Mouse (Mus musculus) monocyte, adult 2 months (primary cell): ENCODE measurements at regions not wholly inside any gene's neighbourhood (a gene's known extent, or its start where the extent isn't known, plus 50 kb on each side); places are given as distances from the start of the nearest gene placed in this dataset.

Source experiments
- DNase-seq, 2 experiments: peaks; one replicate each; pipeline ENCODE4 v3.0.0; 2022; ENCODE audit warnings: low spot score in 2 of 2, low read depth in 1 of 2

DNA sequence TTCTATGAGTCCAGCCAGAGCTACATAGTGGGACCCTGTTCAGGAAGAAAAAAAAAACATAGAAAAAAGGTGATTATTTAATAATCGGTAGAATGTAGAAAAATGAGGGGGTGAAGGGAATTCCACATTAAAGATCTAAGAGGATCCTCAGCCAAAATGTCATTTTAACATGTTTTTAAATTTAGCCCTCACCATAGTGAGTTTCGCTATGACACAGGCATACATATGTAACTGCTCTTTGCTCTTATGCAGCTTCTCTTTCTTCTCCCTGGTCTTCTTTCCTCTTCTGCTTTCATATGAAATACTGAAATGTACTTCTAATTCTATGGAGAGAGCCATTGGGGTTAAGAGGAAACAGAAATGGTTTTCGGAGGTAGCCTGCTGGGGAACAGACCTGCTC, 70.3 kb upstream of the Prdm1 start:
- DNase-seq, result no peak

DNA sequence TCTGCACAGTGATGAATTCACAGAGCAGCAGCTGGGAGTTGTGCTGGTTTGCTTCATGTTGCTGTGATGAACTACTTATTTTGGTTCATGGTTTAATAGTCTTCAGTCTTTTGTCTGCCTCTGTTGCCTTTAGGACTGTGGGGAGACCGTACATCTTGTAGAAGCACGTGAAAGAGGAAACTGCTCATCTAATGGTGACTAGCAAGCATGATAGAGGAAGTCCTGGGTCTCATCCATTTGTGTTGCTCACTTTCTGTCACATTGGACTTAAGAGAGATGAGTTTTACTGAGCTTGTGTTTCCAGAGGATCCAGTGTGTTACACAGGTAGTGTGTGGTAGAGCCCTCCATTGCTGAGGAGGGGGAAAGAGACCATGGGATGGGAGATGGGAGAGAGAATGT, 67.6 kb upstream of the Prdm1 start:
- no peak for DNase-seq

DNA sequence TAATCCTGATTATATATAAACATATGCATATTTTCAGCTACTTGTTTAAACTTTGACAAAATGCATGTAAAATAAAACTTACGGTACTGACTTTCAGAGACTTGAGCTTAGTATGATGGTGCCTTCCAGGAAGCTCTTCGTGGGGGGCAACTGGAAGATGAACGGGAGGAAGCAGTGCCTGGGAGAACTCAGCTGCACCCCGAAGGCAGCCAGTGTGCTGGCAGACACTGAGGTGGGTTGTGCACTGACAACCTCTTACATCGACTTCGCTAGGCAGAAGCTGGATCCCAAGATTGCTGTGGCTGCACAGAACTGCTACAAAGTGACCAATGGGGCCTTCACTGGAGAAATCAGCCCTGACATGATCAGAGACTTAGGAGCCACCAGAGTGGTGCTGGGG, 61.5 kb upstream of the Prdm1 start:
- DNase-seq, result no peak

DNA sequence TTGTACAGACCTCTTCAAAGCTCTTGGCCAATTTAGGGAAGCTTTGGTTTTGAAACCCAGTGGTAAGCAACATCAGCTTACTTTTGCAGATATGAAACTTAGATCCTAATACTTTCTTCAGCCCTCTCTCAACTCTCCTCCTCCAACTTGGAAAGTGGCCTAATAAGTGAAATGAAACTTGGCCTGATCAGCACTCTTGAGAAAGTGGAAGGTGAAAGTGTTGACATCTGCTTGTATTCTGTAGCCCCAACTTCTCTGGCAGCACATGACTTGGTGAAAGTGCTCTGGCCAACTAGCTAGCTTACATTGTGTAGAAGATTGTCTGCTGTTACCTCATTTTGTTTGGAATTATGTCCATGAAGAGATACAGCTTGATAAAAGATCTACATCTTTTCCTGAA, 61.1 kb upstream of the Prdm1 start:
- peak; percentile 43 to 70 for DNase-seq

DNA sequence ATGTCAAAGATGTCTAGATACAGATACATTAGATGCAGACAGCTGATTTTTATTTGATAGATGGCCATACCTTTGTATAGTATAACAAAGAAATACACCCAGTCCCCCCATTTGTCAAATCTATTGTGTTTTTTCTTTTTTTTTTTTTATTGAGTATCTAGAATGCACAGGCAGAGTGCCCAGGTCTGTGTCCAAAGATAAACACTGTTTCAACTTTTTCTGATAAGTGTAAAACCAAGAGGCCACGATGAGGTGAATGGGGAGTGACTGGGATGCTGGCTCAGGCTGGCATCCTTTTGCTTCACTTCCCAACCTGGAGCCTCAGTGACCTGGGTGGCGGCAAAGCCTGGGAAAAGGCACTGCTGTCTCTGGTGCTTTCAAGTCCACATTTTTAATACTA, 54.4 kb upstream of the Prdm1 start:
- no peak for DNase-seq
